Mouse (Mus musculus): ENCODE results near the gene Caprin1.

DNA sequence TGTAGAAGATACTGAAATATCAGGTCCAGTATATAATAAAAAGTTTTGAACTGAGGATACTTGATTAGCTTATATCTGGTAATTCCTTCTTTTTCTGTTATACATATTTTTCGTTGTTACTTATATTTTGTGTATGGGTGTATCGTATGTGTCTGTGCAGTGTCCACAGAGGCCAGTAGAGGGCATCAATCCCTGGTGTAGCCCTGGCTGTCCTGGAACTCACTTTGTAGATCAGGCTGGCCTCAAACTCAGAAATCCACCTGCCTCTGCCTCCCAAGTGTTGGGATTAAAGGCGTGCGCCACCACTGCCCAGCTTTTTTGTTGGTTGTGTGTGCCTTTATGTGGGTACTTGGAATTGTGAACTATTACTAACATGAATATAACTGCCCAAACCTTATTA, 12.8 kb downstream of the Caprin1 start:
- TF ChIP-seq CTCF (IDR thresholded peaks at IDR 0.05) (peak; percentile 70), POLR2A (IDR thresholded peaks at IDR 0.05; ENCODE audit: insufficient read depth, low read depth, low read length) (no peak), EP300 (IDR thresholded peaks at IDR 0.05; ENCODE audit: insufficient read depth, low read depth, low read length) (no peak)

Measured in heart, adult 2 months (tissue).